Mouse (Mus musculus): ENCODE results near the gene Mxd1.

- TF ChIP-seq CTCF (IDR thresholded peaks at IDR 0.05; ENCODE audit: low read depth) (no peak), EP300 (IDR thresholded peaks at IDR 0.05; ENCODE audit: low read depth) (no peak)
Measured at GRCm38 (mm10) chr6:86686971-86687370, 18.0 kb upstream of the Mxd1 start.
